Mouse (Mus musculus) intestine, embryonic 14.5 days (tissue): ENCODE results near the gene Ppp1r12b. TPM values are rescaled to one million over a fixed set of nuclear protein-coding genes. Genes with fewer than 3 reads are reported as not detected.

Experiments
- ATAC-seq: fragments of 200-750 bp; cut with Nextera tagmentation; replicated peaks from 2 replicates; pipeline ENCODE4 v1.8.0; 2017; ENCODE audit warnings: low read depth, moderate number of reproducible peaks, moderate TSS enrichment, moderate library complexity; ENCODE audit not compliant: low FRiP score, low TSS enrichment
- DNase-seq: peaks from one replicate; pipeline ENCODE4 v3.0.0-alpha.2; 2018; ENCODE audit warnings: low spot score
- H3K27ac ChIP-seq: fragments of 300-500 bp; sonication (generic); 2 replicates; pipeline ENCODE4 v1.5.1; 2014; ENCODE audit warnings: low read depth, mild to moderate bottlenecking, control low read depth
- H3K27me3 ChIP-seq: fragments of 300-500 bp; sonication (generic); replicated peaks from 2 replicates; pipeline ENCODE4 v1.6.1; 2014; ENCODE audit warnings: low read length, control low read depth; ENCODE audit not compliant: control insufficient read depth, insufficient read depth
- H3K36me3 ChIP-seq: fragments of 300-500 bp; sonication (generic); 2 replicates; pipeline ENCODE4 v1.6.1; 2014; ENCODE audit warnings: low read length, control low read depth; ENCODE audit not compliant: control insufficient read depth, insufficient read depth
- H3K4me1 ChIP-seq: fragments of 300-500 bp; sonication (generic); replicated peaks from 2 replicates; pipeline ENCODE4 v1.6.1; 2014; ENCODE audit warnings: low read length, control low read depth, mixed read lengths; ENCODE audit not compliant: control insufficient read depth, insufficient read depth
- H3K4me2 ChIP-seq: fragments of 300-500 bp; sonication (generic); 2 replicates; pipeline ENCODE4 v1.6.1; 2014; ENCODE audit warnings: low read length
- H3K4me3 ChIP-seq: fragments of 300-500 bp; sonication (generic); 2 replicates; pipeline ENCODE4 v1.5.1; 2014; ENCODE audit warnings: low read depth, low read length, control low read depth, mixed read lengths
- H3K9ac ChIP-seq: fragments of 300-500 bp; sonication (generic); 2 replicates; pipeline ENCODE4 v1.6.1; 2014; ENCODE audit warnings: mild to moderate bottlenecking, low read length
- H3K9me3 ChIP-seq: fragments of 300-500 bp; sonication (generic); 2 replicates; pipeline ENCODE4 v1.6.1; 2016; ENCODE audit warnings: low read length, control low read depth; ENCODE audit not compliant: control insufficient read depth
- WGBS: fragments of 180-500 bp; shearing (Covaris S2); extraction: QIAGEN DNeasy Blood & Tissue Kit; methylation state at CpG from one replicate; pipeline ENCODE4 v1.1.7; 2014; 5-methylcytosine and 5-hydroxymethylcytosine counted together
- polyA plus RNA-seq: library from polyadenylated mRNA; unstranded; fragments of >200 nt; fragmentation: Nextera tagmentation; extraction: Ambion mirVana; gene quantifications from 2 replicates; pipeline ENCODE4 v1.2.1, GENCODE M21; 2014

Gene Ppp1r12b
- 34.0 and 37.6 TPM in 2 replicates for polyA plus RNA-seq

DNA sequence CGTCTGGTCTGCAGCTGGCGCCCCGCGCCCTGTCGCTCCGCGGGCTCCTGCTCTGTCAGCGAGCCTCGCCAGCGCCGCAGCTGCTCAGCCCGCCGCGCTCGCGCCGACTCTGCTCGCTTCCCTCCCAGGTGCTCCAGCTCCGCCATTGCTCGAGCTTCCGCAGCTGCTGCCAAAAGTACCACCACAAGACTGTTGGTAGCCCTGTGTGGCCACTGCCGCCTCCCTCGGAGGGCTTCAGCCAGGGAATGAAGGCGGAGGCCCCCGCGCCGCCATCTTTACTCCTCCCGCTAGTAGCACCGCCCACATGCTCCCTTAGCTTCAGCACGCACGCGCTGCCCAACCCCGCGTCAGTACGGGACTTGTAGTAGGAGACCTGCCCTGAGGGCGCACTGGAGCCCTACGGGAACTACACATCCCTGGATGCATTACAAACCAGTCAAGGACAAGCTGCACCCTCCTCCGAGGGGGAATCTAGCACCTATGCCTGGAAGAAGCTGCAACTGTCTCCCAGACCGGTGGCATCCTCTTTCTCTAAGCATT is at the start of gene Ppp1r12b:
TSS of gene Ppp1r12b (minus strand) at position 306 of the 540 bp plus-strand sequence.
- peak within 1 kb of the TSS; percentile 77 for H3K27ac ChIP-seq
- WGBS = under 1% methylated on average over 39 of the region's 39 CpGs
- H3K36me3 ChIP-seq = 0 out of 2 replicates have a peak, but pooled peaks cover 2% of the 10 kb centered on the region
- H3K27me3 ChIP-seq = no peaks in the 10 kb centered on the region
- DNase-seq (peak; percentile 94), ATAC-seq (peak; percentile 98)
- H3K4me3 ChIP-seq = peak within 1 kb of the TSS; percentile 64
- peak within 1 kb of the TSS; percentile 79 for H3K9ac ChIP-seq
- no peaks in the 10 kb centered on the region for H3K9me3 ChIP-seq
- H3K4me1 ChIP-seq = peaks cover 11% of the 10 kb centered on the region; the same call in 1 of the 2 replicates
- H3K4me2 ChIP-seq = peak within 1 kb of the TSS; percentile 61

- H3K4me1 ChIP-seq = no peaks in the 10 kb centered on the region
- H3K4me2 ChIP-seq = no peak overlapping the region
- H3K36me3 ChIP-seq = no peaks in the 10 kb centered on the region
- H3K9ac ChIP-seq = no peak overlapping the region
- no peak overlapping the region for H3K4me3 ChIP-seq
- H3K9me3 ChIP-seq = no peaks in the 10 kb centered on the region
- no peaks in the 10 kb centered on the region for H3K27me3 ChIP-seq
- no peak overlapping the region for H3K27ac ChIP-seq
- no peak for DNase-seq
- ATAC-seq = no peak
- 50% methylated on average over 4 of the region's 4 CpGs for WGBS
These were observed 47.6 kb upstream of the Ppp1r12b start for GRCm38 (mm10) chr1:135003346-135003745.

DNA sequence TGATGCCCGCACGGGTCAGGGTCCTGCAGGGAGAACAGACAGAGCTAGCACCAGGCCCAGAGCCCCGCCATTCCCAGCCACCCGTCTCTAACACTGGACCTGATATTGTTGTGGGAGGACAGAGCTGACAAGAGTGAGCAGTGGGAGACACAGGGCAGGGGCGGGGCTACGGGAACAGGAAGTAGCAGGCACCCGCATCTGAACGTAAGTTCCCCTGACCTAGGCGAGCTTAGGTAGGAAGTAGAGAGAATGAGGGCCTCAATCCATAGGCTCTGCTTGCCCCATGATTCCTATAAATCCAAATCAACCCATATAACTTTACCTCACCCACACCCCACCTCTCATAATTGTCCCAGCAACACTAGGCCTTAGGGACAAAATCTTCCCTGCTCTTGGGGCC is 44.8 kb upstream of the Ppp1r12b start:
- Histone ChIP-seq H3K9ac (no peak overlapping the region), H3K27ac (no peak overlapping the region), H3K27me3 (no peaks in the 10 kb centered on the region), H3K9me3 (no peaks in the 10 kb centered on the region), H3K4me3 (no peak overlapping the region), H3K4me2 (no peak overlapping the region), H3K36me3 (no peaks in the 10 kb centered on the region), H3K4me1 (no peaks in the 10 kb centered on the region)
- DNase-seq = no peak
- WGBS = 80% methylated on average over 9 of the region's 9 CpGs
- no peak for ATAC-seq

DNA sequence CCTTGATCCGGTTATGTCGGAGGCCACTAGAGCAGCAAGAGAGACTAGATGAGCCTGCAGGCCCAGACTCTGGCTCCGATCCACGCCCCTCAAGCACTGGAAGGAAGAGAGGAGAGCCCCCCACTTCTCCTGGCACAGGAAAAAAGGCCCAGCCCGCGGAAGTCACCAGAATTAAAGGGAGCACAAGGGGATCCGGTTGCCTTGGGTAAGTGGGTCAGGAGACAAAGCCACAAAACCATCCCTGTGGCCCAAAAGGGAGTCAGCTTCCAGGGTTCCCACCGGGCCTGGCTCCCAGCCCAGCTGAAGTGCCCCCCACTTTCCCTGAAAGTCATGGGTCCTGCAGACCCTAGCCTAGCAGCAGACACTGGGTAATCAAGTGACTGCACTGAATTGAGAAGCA is 42.5 kb upstream of the Ppp1r12b start:
- no peak overlapping the region for H3K4me2 ChIP-seq
- no peaks in the 10 kb centered on the region for H3K36me3 ChIP-seq
- DNase-seq (no peak), ATAC-seq (no peak)
- no peak overlapping the region for H3K9ac ChIP-seq
- no peak overlapping the region for H3K4me3 ChIP-seq
- H3K9me3 ChIP-seq = no peaks in the 10 kb centered on the region
- WGBS = 86% methylated on average over 8 of the region's 8 CpGs
- no peaks in the 10 kb centered on the region for H3K27me3 ChIP-seq
- no peak overlapping the region for H3K27ac ChIP-seq
- H3K4me1 ChIP-seq = no peaks in the 10 kb centered on the region

- ATAC-seq (no peak), DNase-seq (no peak)
- H3K9ac ChIP-seq = no peak overlapping the region
- H3K27ac ChIP-seq = no peak overlapping the region
- no peaks in the 10 kb centered on the region for H3K36me3 ChIP-seq
- no peaks in the 10 kb centered on the region for H3K4me1 ChIP-seq
- no peak overlapping the region for H3K4me2 ChIP-seq
- no peak overlapping the region for H3K4me3 ChIP-seq
- no peaks in the 10 kb centered on the region for H3K27me3 ChIP-seq
- 63% methylated on average over 5 of the region's 5 CpGs for WGBS
- H3K9me3 ChIP-seq = no peaks in the 10 kb centered on the region
These were observed 41.8 kb upstream of the Ppp1r12b start for GRCm38 (mm10) chr1:134997568-134997967.

GRCm38 (mm10) chr1:134996471-134996870 is 40.7 kb upstream of the Ppp1r12b start:
- no peak for DNase-seq
- no peaks in the 10 kb centered on the region for H3K27me3 ChIP-seq
- H3K4me1 ChIP-seq = peaks cover 6% of the 10 kb centered on the region; the same call in 1 of the 2 replicates
- ATAC-seq = no peak
- H3K9me3 ChIP-seq = no peaks in the 10 kb centered on the region
- no peak overlapping the region for H3K27ac ChIP-seq
- H3K9ac ChIP-seq = no peak overlapping the region
- H3K4me3 ChIP-seq = no peak overlapping the region
- no peaks in the 10 kb centered on the region for H3K36me3 ChIP-seq
- 91% methylated on average over 7 of the region's 7 CpGs for WGBS
- no peak overlapping the region for H3K4me2 ChIP-seq

GRCm38 (mm10) chr1:134995954-134996353 is 40.2 kb upstream of the Ppp1r12b start:
- no peaks in the 10 kb centered on the region for H3K27me3 ChIP-seq
- H3K9me3 ChIP-seq = no peaks in the 10 kb centered on the region
- no peaks in the 10 kb centered on the region for H3K36me3 ChIP-seq
- peaks cover 6% of the 10 kb centered on the region; the same call in 1 of the 2 replicates for H3K4me1 ChIP-seq
- no peak overlapping the region for H3K27ac ChIP-seq
- DNase-seq (no peak), ATAC-seq (no peak)
- no peak overlapping the region for H3K9ac ChIP-seq
- no peak overlapping the region for H3K4me3 ChIP-seq
- no peak overlapping the region for H3K4me2 ChIP-seq
- 18% methylated on average over 1 of the region's 1 CpGs for WGBS

DNA sequence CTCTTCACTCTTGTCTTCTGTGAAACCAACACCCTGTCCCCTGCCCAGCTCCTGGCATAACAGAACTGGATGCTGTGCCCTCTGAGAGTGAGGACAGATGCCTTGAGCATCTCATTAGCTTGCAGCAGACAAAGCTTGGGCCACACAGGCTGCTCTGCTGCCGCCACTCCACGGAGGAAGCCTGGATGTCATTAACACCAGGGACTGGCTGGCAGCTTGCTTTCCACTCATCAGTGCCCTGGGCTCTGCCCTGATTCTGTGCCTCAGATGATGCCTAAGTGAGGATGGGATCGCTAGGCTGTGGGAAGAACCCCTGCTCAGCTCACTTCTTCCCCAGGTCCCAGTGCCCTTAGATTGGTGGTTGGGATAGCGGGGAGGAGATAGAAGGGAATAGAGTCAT is 39.7 kb upstream of the Ppp1r12b start:
- DNase-seq (no peak), ATAC-seq (no peak)
- no peaks in the 10 kb centered on the region for H3K9me3 ChIP-seq
- peaks cover 6% of the 10 kb centered on the region; the same call in 1 of the 2 replicates for H3K4me1 ChIP-seq
- H3K36me3 ChIP-seq = no peaks in the 10 kb centered on the region
- H3K27ac ChIP-seq = no peak overlapping the region
- H3K4me3 ChIP-seq = no peak overlapping the region
- WGBS = 72% methylated on average over 4 of the region's 4 CpGs
- H3K27me3 ChIP-seq = no peaks in the 10 kb centered on the region
- H3K9ac ChIP-seq = no peak overlapping the region
- H3K4me2 ChIP-seq = no peak overlapping the region

- ATAC-seq (no peak), DNase-seq (no peak)
- Histone ChIP-seq H3K9me3 (no peaks in the 10 kb centered on the region), H3K4me1 (peaks cover 6% of the 10 kb centered on the region; the same call in 1 of the 2 replicates), H3K9ac (no peak overlapping the region), H3K27me3 (0 out of 2 replicates have a peak, but pooled peaks cover 2% of the 10 kb centered on the region), H3K36me3 (no peaks in the 10 kb centered on the region), H3K4me3 (no peak overlapping the region), H3K27ac (no peak overlapping the region), H3K4me2 (no peak overlapping the region)
- WGBS = 79% methylated on average over 3 of the region's 3 CpGs
These were observed 39.0 kb upstream of the Ppp1r12b start for GRCm38 (mm10) chr1:134994739-134995138.
